8 mouse cellular contexts compared by ENCODE assay signal in genomic region chr15:79832064-79832900, GRCm38 (mm10). TPM values are rescaled to one million over a fixed set of nuclear protein-coding genes. Genes with fewer than 3 reads are reported as not detected.
DNase-seq lines count a peak whose midpoint lies in the region; ATAC-seq lines count a peak whose summit lies in the region.

No protein-coding gene starts in this region.

- no peaks in the 10 kb centered on the region for H3K9me3 ChIP-seq in forebrain, embryonic 10.5 days
- H3K9me3 ChIP-seq in lung, embryonic 16.5 days (ENCODE audit: control insufficient read depth, low read length) = no peaks in the 10 kb centered on the region

- peak overlapping the region; percentile 93 for H3K9ac ChIP-seq in lung, embryonic 16.5 days (ENCODE audit: low read length)

- H3K4me1 ChIP-seq in forebrain, embryonic 10.5 days = peaks cover 72% of the 10 kb centered on the region
- H3K4me1 ChIP-seq in lung, embryonic 16.5 days (replicated peaks; ENCODE audit: control insufficient read depth, insufficient read depth, low read length) = peaks cover 33% of the 10 kb centered on the region

- peaks cover 36% of the 10 kb centered on the region for H3K36me3 ChIP-seq in forebrain, embryonic 10.5 days (replicated peaks)
- H3K36me3 ChIP-seq in lung, embryonic 16.5 days (ENCODE audit: control insufficient read depth, insufficient read depth, low read length) = peaks cover 10% of the 10 kb centered on the region

- WGBS in forebrain, embryonic 10.5 days = 27% methylated on average over 18 of the region's 18 CpGs
- 27% methylated on average over 18 of the region's 18 CpGs for WGBS in lung, embryonic 16.5 days

- no peak for ATAC-seq in lung, embryonic 16.5 days (ENCODE audit: low read depth)

- DNase-seq in ES-CJ7 (ENCODE audit: low read depth, low spot score) = peak; percentile 85
- DNase-seq in c-Kit-negative CD71-positive TER-119-positive erythroid progenitor cells, embryonic 14.5 days (ENCODE audit: low read depth, low spot score) = peak; percentile 46
- peak; percentile 80 for DNase-seq in forebrain, embryonic 10.5 days (ENCODE audit: extremely low spot score, low spot score)
- peak; percentile 79 to 89 for DNase-seq in heart, postnatal 14 days
- peak; percentile 88 to 90 for DNase-seq in kidney, postnatal 4 days
- DNase-seq in retina, embryonic 14.5 days (ENCODE audit: low spot score) = peak; percentile 91
- peak; percentile 84 for DNase-seq in thymus, postnatal 25 days

- no peaks in the 10 kb centered on the region for H3K27me3 ChIP-seq in forebrain, embryonic 10.5 days (ENCODE audit: poor library complexity, severe bottlenecking)
- H3K27me3 ChIP-seq in lung, embryonic 16.5 days (ENCODE audit: control insufficient read depth, insufficient read depth, low read depth, low read length) = no peaks in the 10 kb centered on the region

- peak overlapping the region; percentile 69 for H3K4me3 ChIP-seq in forebrain, embryonic 10.5 days
- peak overlapping the region; percentile 84 for H3K4me3 ChIP-seq in lung, embryonic 16.5 days (ENCODE audit: low read length)

- H3K27ac ChIP-seq in forebrain, embryonic 10.5 days = peak overlapping the region; percentile 97
- peak overlapping the region; percentile 95 for H3K27ac ChIP-seq in lung, embryonic 16.5 days (ENCODE audit: low read length)

- intact Hi-C loops in heart, postnatal 14 days (cut with DNase I) = loop anchor here (5.0 kb wide), 2 partner anchors 100 to 250 kb away; no protein-coding TSS in a partner anchor

- peak overlapping the region; percentile 90 for H3K4me2 ChIP-seq in lung, embryonic 16.5 days (ENCODE audit: low read depth, low read length)

RNA-seq across cellular contexts. Expression of gene Npcd, which starts 1.8 kb away (rescaled TPM):
- not detected in 2 replicates for polyA plus RNA-seq in forebrain, embryonic 10.5 days (2016; fragmentation: Nextera tagmentation; extraction: Ambion mirVana)
- under 1 TPM in 1 of 2 experiments, not detected in 1; 0.31 TPM for total RNA-seq in heart, postnatal 14 days (2021)
- polyA plus RNA-seq in lung, embryonic 16.5 days (2015; fragmentation: Nextera tagmentation; extraction: Ambion mirVana) = 0.39 and 0.60 TPM in 2 replicates

RNA-seq across cellular contexts. Expression of gene Cbx6, which starts 2.2 kb away (rescaled TPM):
- 21.6 and 22.3 TPM in 2 replicates for polyA plus RNA-seq in forebrain, embryonic 10.5 days (2016; fragmentation: Nextera tagmentation; extraction: Ambion mirVana)
- 10 to 100 TPM; 35.4 to 36.8 TPM for total RNA-seq in heart, postnatal 14 days (2021)
- 73.5 and 80.7 TPM in 2 replicates for polyA plus RNA-seq in lung, embryonic 16.5 days (2015; fragmentation: Nextera tagmentation; extraction: Ambion mirVana)

RNA-seq across cellular contexts. Expression of gene Nptxr, which starts 27.7 kb away (rescaled TPM):
- polyA plus RNA-seq in forebrain, embryonic 10.5 days (2016; fragmentation: Nextera tagmentation; extraction: Ambion mirVana) = 1.6 and 1.7 TPM in 2 replicates
- total RNA-seq in heart, postnatal 14 days (2021) = 1 to 10 TPM; 2.1 to 2.6 TPM
- polyA plus RNA-seq in lung, embryonic 16.5 days (2015; fragmentation: Nextera tagmentation; extraction: Ambion mirVana) = 2.2 and 2.4 TPM in 2 replicates

RNA-seq across cellular contexts. Expression of gene Dnal4, which starts 54.6 kb away (rescaled TPM):
- polyA plus RNA-seq in forebrain, embryonic 10.5 days (2016; fragmentation: Nextera tagmentation; extraction: Ambion mirVana) = 63.3 and 70.8 TPM in 2 replicates
- total RNA-seq in heart, postnatal 14 days (2021) = 10 to 100 TPM; 21.6 to 22.2 TPM
- 66.9 and 72.1 TPM in 2 replicates for polyA plus RNA-seq in lung, embryonic 16.5 days (2015; fragmentation: Nextera tagmentation; extraction: Ambion mirVana)

RNA-seq across cellular contexts. Expression of gene Apobec3, which starts 59.2 kb away (rescaled TPM):
- polyA plus RNA-seq in forebrain, embryonic 10.5 days (2016; fragmentation: Nextera tagmentation; extraction: Ambion mirVana) = 9.2 and 11.0 TPM in 2 replicates
- 10 to 100 TPM; 13.0 to 14.4 TPM for total RNA-seq in heart, postnatal 14 days (2021)
- 43.2 and 52.8 TPM in 2 replicates for polyA plus RNA-seq in lung, embryonic 16.5 days (2015; fragmentation: Nextera tagmentation; extraction: Ambion mirVana)
